Mouse (Mus musculus) embryo, embryonic 11.5 days (tissue): ENCODE data around the gene Xxylt1.

Experiments
- DNase-seq: peaks from one replicate; pipeline ENCODE4 v3.0.0-alpha.2; 2012; ENCODE audit warnings: low read depth, low spot score

Xxylt1 gene

DNA sequence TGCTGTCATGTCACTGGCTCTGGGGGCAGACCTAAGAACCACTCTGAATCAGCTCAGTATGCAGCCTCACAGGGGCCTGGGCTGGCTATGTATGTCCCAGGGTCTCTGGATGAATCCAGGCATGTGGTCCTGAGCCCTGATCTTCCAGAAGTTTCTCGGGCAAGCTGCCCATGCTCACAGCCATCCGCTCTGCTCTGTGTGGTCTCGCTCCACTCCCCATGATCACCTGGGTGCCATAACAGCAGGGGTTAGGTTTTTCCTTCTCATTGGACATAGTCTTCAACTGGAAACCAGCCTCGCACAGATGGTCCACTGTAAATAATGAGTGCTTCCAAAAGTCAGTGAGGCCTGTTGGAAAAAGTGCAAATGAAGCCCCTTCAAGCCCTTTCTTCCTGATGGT lies 121.0 kb downstream of the Xxylt1 start:
- DNase-seq = no peak

DNA sequence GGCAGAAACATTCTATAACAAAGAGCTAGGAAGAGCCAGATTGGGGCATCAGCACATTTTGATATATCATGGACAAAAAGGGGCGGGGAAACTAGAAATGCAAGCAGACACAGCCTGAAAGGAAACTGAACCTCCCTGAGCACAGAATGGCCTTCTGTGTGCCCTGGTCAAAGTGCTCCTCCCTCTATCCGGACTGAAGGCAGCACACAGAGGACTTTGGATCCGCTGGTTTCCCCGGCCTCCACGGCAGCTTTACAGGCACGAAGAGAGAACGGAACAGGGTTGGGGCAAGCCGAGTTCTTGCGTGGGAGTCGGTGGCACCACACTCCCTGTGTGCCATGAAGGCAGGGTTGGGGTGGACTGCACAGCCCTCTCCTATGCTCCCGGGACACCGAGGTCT lies 121.5 kb downstream of the Xxylt1 start:
- no peak for DNase-seq

DNA sequence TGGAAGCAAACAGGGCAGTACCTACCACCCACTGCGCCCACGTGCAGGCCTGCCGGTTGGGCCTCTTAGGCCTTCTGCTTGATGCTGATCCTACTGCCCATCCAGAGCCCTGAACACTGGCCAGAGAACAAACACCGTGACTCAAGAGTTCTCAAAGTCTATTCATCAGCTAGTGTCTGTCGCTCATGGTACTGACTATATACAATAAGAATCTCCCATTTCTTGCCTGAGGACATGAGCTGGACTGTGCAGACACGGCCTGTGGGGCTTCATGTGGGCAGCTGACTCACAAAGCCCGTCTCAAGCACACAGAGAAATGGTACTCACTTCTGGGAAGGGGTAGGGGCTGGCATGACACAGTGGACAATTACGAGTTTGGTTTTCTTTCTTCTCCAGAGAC lies 125.1 kb downstream of the Xxylt1 start:
- no peak for DNase-seq

DNA sequence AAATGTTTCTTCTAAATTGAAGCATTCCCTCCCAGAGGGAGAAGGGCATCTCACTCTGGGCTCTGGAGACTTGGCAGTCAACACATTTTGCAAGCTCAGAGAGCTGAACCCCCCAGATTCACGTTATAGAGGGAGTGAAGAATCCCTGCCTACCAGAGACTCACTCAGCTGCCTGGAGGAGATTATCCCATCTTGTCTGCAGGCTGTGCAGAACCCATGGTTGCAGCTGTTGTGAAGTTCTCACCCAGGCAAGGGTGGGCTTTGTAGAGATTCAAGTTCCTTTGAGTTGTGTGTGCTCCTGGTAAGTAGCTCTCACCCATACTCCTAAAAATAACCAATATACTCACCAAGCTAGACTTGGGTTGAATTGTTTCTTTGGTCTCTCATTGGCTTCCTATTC lies 132.6 kb downstream of the Xxylt1 start:
- no peak for DNase-seq

DNA sequence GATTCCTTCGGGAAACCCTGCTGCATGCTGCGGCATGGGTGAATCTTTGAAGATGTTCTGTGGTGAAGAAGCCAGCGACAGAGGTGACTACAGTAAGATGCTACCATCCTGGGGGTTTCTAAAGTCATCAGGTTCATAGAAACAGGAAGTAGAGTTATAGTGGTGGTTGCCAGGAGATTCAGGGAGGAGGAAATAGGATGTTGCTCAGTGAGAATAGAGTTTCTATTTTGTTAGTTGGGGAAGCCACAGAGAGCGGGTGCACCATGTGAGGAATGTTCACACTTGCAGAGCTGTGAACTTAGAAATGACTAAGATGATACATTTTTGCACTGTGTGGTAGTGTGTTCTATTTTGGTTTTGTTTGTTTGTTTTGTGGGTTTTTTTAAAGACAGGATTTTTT lies 133.0 kb downstream of the Xxylt1 start:
- no peak for DNase-seq

DNA sequence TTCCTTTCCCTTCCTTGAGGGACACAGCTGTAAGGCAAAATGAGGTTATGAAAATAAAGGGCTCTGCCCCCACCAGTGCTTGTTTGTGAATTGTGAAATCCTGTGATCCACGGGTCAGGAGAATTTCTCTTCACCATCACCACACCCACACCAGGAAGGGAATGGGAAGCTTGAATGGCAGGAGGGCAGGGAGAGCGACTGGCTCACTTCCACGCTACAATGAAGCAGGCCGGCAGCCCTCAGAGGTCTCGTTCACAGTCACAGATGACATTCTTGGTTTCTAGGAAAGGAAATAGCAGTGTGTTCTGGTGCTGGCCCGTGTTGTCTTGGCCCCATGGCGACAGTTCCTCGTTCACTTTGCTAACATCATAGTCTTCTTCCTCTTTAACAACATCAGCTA lies 136.3 kb downstream of the Xxylt1 start:
- no peak for DNase-seq

DNA sequence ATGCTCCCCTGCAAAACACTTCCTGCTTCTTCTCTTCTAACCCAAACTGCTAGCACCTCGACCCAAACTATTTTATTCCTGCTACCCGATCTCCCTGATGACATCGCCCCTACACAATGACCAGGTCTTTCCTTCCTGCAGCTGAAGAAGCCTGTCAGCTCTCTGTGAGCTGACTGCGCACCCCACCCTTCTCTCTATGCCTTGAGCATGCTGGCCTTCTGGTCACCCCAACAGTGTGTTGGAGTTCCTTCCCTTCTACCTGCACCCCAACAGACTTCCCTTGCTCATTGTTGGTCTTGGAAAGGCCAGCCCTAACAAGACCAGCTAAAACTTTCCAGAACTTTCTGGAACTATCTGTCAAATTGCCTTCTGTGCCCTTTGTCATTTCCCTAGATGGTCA lies 137.3 kb downstream of the Xxylt1 start:
- no peak for DNase-seq

DNA sequence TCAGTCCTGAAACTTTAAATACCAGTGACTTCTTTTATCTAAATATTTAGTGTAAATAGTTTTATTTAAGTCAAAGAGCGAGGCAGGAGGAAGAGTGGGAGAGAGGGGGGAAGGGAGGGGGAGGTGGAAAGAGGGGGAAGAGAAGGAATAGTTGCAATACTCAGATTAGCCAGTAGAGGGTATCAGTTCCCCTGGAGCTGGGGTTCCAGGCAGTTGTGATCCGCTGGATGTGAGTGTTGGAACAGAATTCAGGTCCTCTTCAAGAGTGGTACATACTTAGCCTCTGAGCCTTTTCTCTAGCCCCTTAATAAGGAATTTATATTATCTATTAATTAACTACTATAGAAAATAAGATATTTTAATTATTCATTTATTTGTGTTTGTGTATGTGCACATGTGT lies 140.5 kb downstream of the Xxylt1 start:
- no peak for DNase-seq

DNA sequence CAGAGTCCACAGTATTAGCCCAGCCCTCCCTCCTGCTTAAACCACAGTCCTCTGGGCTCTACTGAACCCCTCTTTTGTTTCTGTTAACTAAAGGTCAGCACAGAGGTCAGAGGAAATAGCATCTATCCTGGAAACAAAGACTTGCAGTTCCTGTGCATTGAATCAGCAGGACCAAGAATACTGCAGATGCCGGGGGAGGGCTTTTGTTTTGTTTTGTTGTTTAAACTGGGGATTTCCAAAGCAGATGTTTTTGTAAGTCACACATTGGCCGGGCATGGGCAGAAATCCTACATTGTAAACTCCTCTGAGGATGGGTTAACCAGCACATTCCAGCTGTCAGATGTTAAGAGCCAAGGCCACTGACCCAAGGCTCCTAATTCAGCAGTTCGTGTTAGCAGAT lies 141.3 kb downstream of the Xxylt1 start:
- no peak for DNase-seq

DNA sequence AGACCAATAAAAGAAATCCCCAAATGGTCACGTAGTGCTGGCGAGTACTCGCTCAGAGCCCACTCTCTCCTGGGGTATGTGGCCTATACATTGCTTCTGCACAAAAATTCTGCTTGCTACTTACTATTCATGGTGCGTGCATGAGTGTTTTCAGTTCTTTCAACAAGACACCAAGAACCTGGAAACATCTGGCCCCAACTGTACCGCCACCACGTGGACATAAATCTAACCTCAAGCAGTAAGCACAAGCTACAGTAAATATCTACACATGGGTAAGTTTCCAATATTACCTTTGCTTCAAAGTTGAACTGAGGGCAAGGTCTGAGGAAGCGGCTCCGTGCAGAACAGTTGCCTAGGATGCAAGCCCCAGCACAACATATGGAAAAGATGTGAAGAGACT lies 142.0 kb downstream of the Xxylt1 start:
- DNase-seq = no peak

DNA sequence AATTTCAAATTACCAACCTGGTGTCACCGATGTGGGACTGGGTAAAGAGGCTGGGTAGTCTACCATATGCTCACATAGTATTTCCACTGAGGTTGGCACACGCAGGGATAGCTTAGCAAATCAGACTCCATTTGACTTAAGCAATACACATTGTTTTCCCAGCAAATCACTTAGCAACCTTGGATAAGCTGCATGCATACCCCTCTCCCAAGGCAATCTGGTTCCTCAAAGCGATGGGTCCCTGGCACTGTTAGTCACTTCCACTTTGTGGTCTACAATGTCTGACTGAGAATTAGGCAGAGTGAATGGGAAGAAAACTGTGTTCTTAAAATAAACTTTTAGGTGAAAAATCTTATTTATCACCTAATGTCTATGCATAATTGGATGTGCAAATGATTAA lies 142.6 kb downstream of the Xxylt1 start:
- no peak for DNase-seq

DNA sequence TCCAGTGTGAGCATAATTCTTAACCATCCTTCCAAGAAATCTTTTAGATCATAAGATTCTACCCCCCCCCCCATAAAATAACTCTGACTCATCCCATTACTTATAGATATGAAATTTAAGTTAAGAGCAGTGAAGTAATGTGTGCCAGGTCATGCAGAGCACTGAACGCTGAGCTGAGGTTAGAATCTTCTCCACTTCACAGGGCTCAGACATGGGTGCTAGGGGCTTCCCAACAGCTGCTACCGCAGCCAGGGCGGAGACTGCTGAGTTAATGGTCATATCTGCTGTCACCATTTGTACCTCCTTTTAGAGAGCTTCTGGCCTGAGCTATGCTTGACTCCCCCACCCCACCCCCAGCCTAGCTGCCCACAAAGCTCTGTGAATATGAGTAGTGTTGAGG lies 143.6 kb downstream of the Xxylt1 start:
- no peak for DNase-seq

DNA sequence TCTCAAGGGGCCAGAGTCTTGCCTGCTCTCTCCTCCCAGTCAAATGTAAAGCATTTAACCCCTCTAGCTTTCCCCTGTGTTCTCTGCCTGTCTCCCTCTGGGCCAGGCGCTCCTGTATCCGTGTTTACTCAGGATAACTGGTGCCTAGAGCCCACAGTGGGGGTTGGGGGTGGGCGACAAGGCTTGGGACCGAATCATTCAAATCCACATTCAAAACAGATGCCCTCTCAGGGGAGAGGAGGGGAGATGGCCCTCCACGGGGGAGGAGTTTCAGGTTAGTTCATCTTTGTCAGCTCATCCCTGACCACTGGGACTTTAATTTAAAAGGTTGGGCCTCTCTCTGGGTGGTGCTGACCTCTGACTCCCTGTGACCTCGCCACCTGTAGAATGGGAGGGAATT lies 144.8 kb downstream of the Xxylt1 start:
- DNase-seq = no peak

DNA sequence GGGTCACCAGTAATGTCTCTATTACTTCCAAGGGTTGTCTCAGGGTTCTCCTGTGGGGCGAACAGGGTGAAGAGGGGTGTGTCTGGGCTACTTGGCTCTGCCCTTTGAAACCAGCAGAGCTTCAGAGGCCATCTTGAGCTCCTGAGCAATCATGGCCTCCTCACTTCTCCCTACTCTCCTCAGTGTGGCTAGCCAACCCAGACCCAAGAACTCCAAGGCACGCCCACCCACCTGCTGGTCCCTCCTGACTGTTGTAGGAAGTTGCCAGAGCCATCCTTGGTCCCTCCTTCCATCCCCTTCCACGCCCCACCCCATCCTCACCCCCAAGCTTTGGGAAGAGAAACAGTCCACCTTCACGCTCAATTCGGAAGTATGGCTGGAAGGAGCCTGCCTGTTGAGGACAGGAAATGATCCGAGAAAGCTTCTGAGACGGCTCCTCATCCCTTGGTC lies 145.2 kb downstream of the Xxylt1 start:
- DNase-seq = no peak

DNA sequence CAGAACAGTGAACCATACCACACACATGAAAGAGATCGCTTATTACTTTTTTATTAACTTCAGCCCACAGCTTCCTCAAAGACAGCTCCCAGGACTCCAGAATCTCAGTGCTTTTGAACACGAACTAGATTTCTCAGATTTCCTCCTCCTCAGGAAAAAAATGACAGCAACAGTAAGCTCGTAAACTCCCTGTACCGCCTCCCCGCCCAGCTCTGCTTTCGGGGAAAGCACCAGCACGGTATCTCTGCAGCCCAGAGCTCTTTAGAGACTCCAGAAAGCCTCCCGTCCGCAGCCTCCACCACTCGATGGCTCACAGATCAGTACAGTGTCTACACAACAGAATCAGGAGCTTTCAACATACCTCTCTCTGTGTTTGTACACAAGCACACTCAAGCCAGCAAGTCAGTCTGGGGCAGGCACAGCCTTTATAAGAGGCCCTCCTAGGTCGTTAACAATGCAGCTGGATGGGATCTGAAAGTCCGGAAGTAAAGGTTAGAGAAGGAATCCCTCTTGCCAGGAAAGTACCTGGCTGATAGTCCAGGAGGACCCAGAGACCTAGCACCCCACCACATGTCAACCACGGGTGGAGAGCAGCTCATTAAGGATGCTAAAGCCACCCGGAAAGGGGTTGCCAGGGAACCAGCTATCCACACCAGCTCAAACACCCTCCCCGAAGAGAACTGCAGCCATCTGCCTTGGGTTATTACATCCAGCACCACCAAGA lies 146.1 kb downstream of the Xxylt1 start:
- no peak for DNase-seq

DNA sequence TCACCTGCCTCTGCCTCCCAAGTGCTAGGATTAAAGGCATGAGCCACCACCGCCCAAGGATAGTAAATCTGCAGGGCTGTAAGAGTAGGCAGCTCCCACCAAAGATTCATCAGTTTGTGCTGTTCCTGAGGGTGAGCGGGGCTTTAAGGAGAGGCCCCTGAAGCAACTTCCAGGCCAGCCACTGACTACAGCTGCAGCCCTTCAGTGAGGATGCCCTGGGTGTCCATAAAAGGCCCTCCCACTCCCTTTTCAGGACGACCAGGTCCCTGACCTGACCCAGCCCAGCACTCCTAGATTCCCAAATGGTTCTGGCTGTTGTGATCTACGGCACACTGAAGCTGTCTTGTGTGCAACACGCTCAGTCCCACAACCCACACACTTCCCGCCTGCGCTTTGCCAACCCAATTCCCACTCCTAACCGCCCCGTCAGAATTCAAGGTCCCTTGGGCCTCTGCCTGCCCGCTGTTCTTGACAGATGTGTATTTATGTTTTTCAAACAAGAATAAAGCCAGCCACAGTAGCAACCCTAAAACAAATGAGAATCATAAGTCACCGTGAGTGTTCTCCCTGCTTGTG lies 146.9 kb downstream of the Xxylt1 start:
- DNase-seq = no peak

DNA sequence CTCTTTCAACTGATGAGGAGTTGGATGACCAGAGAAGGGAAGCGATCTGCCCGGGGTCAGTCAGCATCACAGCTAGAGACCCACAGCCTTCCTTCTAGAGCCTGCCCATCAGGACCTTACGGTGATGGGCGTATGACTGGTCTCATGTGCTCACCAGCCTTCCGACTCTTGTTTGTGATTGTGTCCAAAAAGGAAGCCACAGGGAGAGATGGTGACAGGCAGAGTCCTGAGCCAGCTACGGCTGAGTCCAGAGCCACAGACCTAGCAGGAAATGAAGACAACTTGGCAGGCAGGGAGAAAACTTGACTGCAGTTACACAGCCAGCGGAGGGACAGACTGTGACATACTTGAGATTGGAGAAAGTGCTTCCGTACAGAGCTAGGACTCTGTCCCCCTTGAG lies 147.9 kb downstream of the Xxylt1 start:
- no peak for DNase-seq

DNA sequence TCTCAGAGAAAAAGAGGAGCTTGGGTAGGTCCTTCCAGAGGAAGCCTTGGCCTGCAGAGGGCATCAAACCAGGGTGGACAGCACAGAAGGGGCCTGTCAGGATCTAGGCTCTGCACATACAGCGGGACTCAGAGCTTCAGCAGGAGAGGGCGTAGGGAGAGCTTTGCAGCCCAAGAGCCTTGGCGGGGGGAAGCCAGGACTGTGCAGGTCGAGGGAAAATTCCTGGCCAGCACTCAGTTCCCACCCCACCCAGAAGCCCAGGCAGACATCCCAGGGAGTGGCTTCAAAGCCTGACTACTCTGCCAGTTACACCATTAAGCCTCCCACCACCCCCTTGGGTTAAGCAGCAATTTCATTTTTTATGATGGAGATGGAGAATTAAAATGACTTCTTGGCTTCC lies 148.4 kb downstream of the Xxylt1 start:
- no peak for DNase-seq

DNA sequence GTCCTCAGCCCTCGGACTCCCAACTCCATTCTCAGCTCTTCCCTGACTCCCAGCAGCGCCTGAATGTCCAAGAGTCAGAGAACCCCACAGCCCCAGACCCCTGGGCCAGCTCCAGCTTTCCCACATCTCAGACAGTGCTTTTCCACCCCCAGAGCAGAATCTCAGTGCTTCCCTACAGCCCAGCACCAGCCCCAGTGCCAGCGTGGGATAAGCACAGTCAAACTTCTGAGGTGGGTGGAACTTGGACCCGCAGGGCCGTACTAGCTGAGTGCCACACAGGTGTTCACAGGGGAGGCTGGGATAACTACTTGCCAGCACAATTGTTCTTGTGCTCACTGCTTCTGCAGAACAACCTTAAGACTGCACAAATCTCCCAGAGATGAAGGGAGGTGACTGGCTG lies 149.0 kb downstream of the Xxylt1 start:
- DNase-seq = no peak

DNA sequence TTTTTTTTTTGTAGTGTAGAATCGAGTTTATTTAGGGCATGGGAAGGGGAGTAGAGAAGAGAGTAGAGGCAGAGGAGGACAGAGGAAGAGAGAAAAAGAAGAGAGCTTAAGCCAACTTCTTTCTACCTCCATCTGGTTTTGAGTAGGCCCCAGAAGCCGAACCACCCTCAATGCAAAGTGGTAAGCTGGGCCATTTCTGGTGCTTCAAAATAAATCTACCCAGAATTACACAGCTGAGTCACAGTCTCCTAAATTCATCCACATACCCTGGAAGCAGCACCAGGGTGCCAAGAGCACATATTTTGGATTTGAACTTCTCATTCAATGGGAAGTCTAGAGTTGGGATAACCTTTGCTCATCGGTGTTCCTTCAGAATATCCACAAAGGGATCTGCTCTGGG lies 152.1 kb downstream of the Xxylt1 start:
- DNase-seq = no peak

DNA sequence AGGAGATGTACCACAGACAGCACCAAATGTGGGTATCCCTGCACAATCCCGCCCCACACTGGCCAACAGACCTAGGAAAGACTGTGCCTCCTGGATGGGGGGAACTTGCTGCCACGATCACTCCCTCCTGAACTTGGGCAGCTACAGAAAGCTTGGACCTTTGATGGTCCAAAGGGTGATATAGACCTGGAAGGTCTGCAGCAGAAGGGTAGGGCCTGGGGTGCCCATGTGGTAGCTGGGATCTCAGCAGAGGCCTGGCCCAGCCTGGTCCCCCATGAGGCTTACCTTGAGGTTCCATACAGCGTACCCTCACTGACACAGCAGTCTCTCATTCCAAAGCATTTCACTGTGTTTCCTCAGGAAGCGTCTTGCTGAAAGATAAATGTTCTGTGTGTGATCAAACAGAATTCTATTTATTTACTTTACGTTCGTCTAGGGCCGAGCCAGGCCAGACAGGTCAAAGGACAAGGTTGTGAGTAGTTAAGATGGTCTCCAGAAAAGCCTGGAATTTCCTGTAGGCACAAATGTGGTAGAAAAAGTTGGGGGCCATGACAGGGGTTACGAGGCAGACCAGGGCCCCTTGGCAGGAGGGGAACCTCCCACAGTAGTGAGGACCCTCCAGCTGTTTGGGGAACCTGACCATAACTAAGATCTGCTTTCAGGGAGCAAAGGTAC lies 153.0 kb downstream of the Xxylt1 start:
- no peak for DNase-seq

DNA sequence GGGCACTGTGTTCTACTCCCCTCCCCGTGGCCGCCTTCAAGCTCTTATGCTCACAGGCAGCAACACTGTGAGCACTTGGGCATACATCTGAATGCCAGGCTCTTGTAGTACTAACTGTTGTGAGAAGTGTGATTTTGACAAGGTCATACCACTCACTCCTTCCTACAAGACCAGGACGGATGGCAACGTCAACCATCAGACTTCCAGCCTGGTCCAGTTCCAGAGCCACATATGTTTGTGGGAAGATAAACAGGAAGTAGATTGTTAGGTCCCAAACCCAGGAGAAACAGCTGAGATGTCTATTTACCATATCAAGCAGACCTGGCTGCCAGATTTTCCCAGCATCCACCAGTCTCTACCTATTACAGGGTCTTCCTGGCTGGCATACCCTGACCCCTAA lies 155.7 kb downstream of the Xxylt1 start:
- DNase-seq = no peak

DNA sequence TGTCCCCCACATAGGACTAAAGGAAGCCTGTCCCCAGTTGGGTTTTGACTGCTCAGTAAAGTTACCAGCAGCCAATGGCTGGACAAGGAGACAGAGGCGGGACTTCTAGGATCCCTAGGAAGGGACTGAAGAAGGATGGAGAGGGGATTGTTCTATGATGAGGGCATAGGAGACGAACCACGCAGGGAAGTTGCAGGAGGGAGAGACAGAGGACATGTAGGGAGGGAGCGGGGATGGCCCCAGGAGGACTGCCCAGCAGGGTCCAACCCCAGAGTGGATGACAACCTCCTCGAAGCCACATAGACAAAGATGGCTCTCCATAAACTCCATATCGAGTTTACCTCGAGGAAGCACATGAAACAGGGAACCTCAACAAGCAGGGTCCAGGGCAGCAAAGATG lies 157.3 kb downstream of the Xxylt1 start:
- no peak for DNase-seq
